Mouse (Mus musculus): Measurements from ENCODE around the gene Coq4. TPM values are rescaled to one million over a fixed set of nuclear protein-coding genes. Genes with fewer than 3 reads are reported as not detected.

Coq4 gene
- polyA plus RNA-seq, 1 experiment: 11.9 TPM

GRCm38 (mm10) chr2:29846061-29846853 is 59.0 kb downstream of the Coq4 start:
- Histone ChIP-seq H3K27ac (ENCODE audit: control insufficient read depth, insufficient read depth, low read depth, low read length, poor library complexity) (no peak overlapping the region), H3K4me1 (ENCODE audit: control insufficient read depth, insufficient read depth, low read length) (no peaks in the 10 kb centered on the region), H3K4me3 (replicated peaks; ENCODE audit: control insufficient read depth, low read depth, low read length) (no peak overlapping the region)
- WGBS: 64% methylated on average over 47 of the region's 47 CpGs
- TF ChIP-seq CTCF (IDR thresholded peaks at IDR 0.05; ENCODE audit: control insufficient read depth, insufficient read depth, low read length) (no peak), POLR2A (IDR thresholded peaks at IDR 0.05; ENCODE audit: borderline replicate concordance, control insufficient read depth, low read depth, low read length) (no peak)

- 69% methylated on average over 3 of the region's 3 CpGs for WGBS
- no peaks in the 10 kb centered on the region; the same call in 1 of the 2 replicates for H3K4me1 ChIP-seq (ENCODE audit: control insufficient read depth, insufficient read depth, low read length)
- no peak overlapping the region for H3K27ac ChIP-seq (ENCODE audit: control insufficient read depth, insufficient read depth, low read depth, low read length, poor library complexity)
- no peak for TF ChIP-seq POLR2A (IDR thresholded peaks at IDR 0.05; ENCODE audit: borderline replicate concordance, control insufficient read depth, low read depth, low read length)
- no peak for TF ChIP-seq CTCF (IDR thresholded peaks at IDR 0.05; ENCODE audit: control insufficient read depth, insufficient read depth, low read length)
- H3K4me3 ChIP-seq (replicated peaks; ENCODE audit: control insufficient read depth, low read depth, low read length): no peak overlapping the region
Observed at GRCm38 (mm10) chr2:29846911-29847310, 59.6 kb downstream of the Coq4 start.

Other genes with a start within 250 kb of the Coq4 start
- 17.6 and 23.4 TPM in 2 replicates for gene Rapgef1, start 167.8 kb upstream of the Coq4 start, polyA plus RNA-seq (2011; ENCODE audit: insufficient read depth, insufficient read length, low replicate concordance, missing spikeins)
- not detected in 2 replicates for gene Gm13420, start 35.8 kb upstream of the Coq4 start, polyA plus RNA-seq (2011; ENCODE audit: insufficient read depth, insufficient read length, low replicate concordance, missing spikeins)
- gene Gm13547, start 28.2 kb upstream of the Coq4 start, polyA plus RNA-seq (2011; ENCODE audit: insufficient read depth, insufficient read length, low replicate concordance, missing spikeins): not detected in 2 replicates
- gene Trub2, start 1.0 kb downstream of the Coq4 start, polyA plus RNA-seq (2011; ENCODE audit: insufficient read depth, insufficient read length, low replicate concordance, missing spikeins): 17.8 and 20.9 TPM in 2 replicates
- gene Slc27a4, start 15.1 kb downstream of the Coq4 start, polyA plus RNA-seq (2011; ENCODE audit: insufficient read depth, insufficient read length, low replicate concordance, missing spikeins): 9.7 and 30.6 TPM in 2 replicates
- 14.8 and 22.3 TPM in 2 replicates for gene Urm1, start 32.6 kb downstream of the Coq4 start, polyA plus RNA-seq (2011; ENCODE audit: insufficient read depth, insufficient read length, low replicate concordance, missing spikeins)
- 8.8 and 12.9 TPM in 2 replicates for gene Cercam, start 81.7 kb downstream of the Coq4 start, polyA plus RNA-seq (2011; ENCODE audit: insufficient read depth, insufficient read length, low replicate concordance, missing spikeins)
- gene Odf2, start 101.7 kb downstream of the Coq4 start, polyA plus RNA-seq (2011; ENCODE audit: insufficient read depth, insufficient read length, low replicate concordance, missing spikeins): 55.1 and 78.8 TPM in 2 replicates
- gene Gle1, start 147.9 kb downstream of the Coq4 start, polyA plus RNA-seq (2011; ENCODE audit: insufficient read depth, insufficient read length, low replicate concordance, missing spikeins): 14.8 and 16.6 TPM in 2 replicates
- 13.8 and 23.4 TPM in 2 replicates for gene Sptan1, start 178.1 kb downstream of the Coq4 start, polyA plus RNA-seq (2011; ENCODE audit: insufficient read depth, insufficient read length, low replicate concordance, missing spikeins)